Mouse (Mus musculus): Measurements from ENCODE around the gene Adamts9.

The Adamts9 gene

GRCm38 (mm10) chr6:92804254-92804971 is 138.9 kb downstream of the Adamts9 start:
- DNase-seq (ENCODE audit: low spot score): no peak

GRCm38 (mm10) chr6:92803213-92803612 is 140.1 kb downstream of the Adamts9 start:
- no peak for DNase-seq (ENCODE audit: low spot score)

- DNase-seq (ENCODE audit: low spot score): no peak
Observed at GRCm38 (mm10) chr6:92802421-92802820, 140.9 kb downstream of the Adamts9 start.

GRCm38 (mm10) chr6:92801462-92801861 is 141.8 kb downstream of the Adamts9 start:
- DNase-seq (ENCODE audit: low spot score): no peak

GRCm38 (mm10) chr6:92793804-92794203 is 149.5 kb downstream of the Adamts9 start:
- no peak for DNase-seq (ENCODE audit: low spot score)

- DNase-seq (ENCODE audit: low spot score): peak; percentile 83
Observed at GRCm38 (mm10) chr6:92787376-92787712, 155.9 kb downstream of the Adamts9 start.

- DNase-seq (ENCODE audit: low spot score): no peak
Observed at GRCm38 (mm10) chr6:92786701-92787375, 156.5 kb downstream of the Adamts9 start.

- peak; percentile 58 for DNase-seq (ENCODE audit: low spot score)
Observed at GRCm38 (mm10) chr6:92784782-92785181, 158.5 kb downstream of the Adamts9 start.

- no peak for DNase-seq (ENCODE audit: low spot score)
Observed at GRCm38 (mm10) chr6:92781446-92781845, 161.8 kb downstream of the Adamts9 start.

- no peak for DNase-seq (ENCODE audit: low spot score)
Observed at GRCm38 (mm10) chr6:92779935-92780205, 163.4 kb downstream of the Adamts9 start.

GRCm38 (mm10) chr6:92779140-92779934 is 164.0 kb downstream of the Adamts9 start:
- DNase-seq (ENCODE audit: low spot score): no peak

- DNase-seq (ENCODE audit: low spot score): peak; percentile 63
Observed at GRCm38 (mm10) chr6:92776356-92776755, 166.9 kb downstream of the Adamts9 start.

GRCm38 (mm10) chr6:92762372-92762771 is 180.9 kb downstream of the Adamts9 start:
- DNase-seq (ENCODE audit: low spot score): no peak

GRCm38 (mm10) chr6:92759616-92760015 is 183.7 kb downstream of the Adamts9 start:
- no peak for DNase-seq (ENCODE audit: low spot score)

GRCm38 (mm10) chr6:92755826-92756225 is 187.5 kb downstream of the Adamts9 start:
- no peak for DNase-seq (ENCODE audit: low spot score)

GRCm38 (mm10) chr6:92752737-92753136 is 190.6 kb downstream of the Adamts9 start:
- DNase-seq (ENCODE audit: low spot score): no peak

- DNase-seq (ENCODE audit: low spot score): no peak
Observed at GRCm38 (mm10) chr6:92749420-92749819, 193.9 kb downstream of the Adamts9 start.

- DNase-seq (ENCODE audit: low spot score): peak; percentile 75
Observed at GRCm38 (mm10) chr6:92743605-92744004, 199.7 kb downstream of the Adamts9 start.

- no peak for DNase-seq (ENCODE audit: low spot score)
Observed at GRCm38 (mm10) chr6:92737116-92737515, 206.2 kb downstream of the Adamts9 start.

- no peak for DNase-seq (ENCODE audit: low spot score)
Observed at GRCm38 (mm10) chr6:92733651-92734050, 209.6 kb downstream of the Adamts9 start.

GRCm38 (mm10) chr6:92728514-92728913 is 214.8 kb downstream of the Adamts9 start:
- no peak for DNase-seq (ENCODE audit: low spot score)

GRCm38 (mm10) chr6:92728084-92728483 is 215.2 kb downstream of the Adamts9 start:
- peak; percentile 89 for DNase-seq (ENCODE audit: low spot score)

- no peak for DNase-seq (ENCODE audit: low spot score)
Observed at GRCm38 (mm10) chr6:92727351-92727986, 215.8 kb downstream of the Adamts9 start.

Data from MN1 (cell line).